Mouse (Mus musculus) CD4-positive helper T cell, adult 2 months (primary cell): ENCODE measurements around the gene Ndufab1.

ENCODE experiments used
- DNase-seq: peaks from one replicate; pipeline ENCODE4 v3.0.0-alpha.2; 2012; ENCODE audit warnings: low read depth, missing footprints, low spot score

The Ndufab1 gene

GRCm38 (mm10) chr7:122101747-122102244 is at the start of gene Ndufab1:
TSS of gene Ndufab1 (minus strand) at chr7:122101886.
- peak; percentile 93 for DNase-seq

- DNase-seq = no peak
Measured at GRCm38 (mm10) chr7:122140991-122141390, 39.3 kb upstream of the Ndufab1 start.

- DNase-seq = no peak
Measured at GRCm38 (mm10) chr7:122138190-122138589, 36.5 kb upstream of the Ndufab1 start.

- no peak for DNase-seq
Measured at GRCm38 (mm10) chr7:122137071-122137470, 35.4 kb upstream of the Ndufab1 start.

GRCm38 (mm10) chr7:122135070-122135469 is 33.4 kb upstream of the Ndufab1 start:
- peak; percentile 48 for DNase-seq

GRCm38 (mm10) chr7:122133338-122133625 is 31.6 kb upstream of the Ndufab1 start:
- no peak for DNase-seq

- peak; percentile 98 for DNase-seq
Measured at GRCm38 (mm10) chr7:122132497-122133337, 31.0 kb upstream of the Ndufab1 start, which contains the start of the genes Palb2 and Dctn5. TSS of gene Palb2 (minus strand) at chr7:122132985. TSS of gene Dctn5 (plus strand) at chr7:122133041.

- no peak for DNase-seq
Measured at GRCm38 (mm10) chr7:122131834-122132233, 30.1 kb upstream of the Ndufab1 start.

GRCm38 (mm10) chr7:122126946-122127345 is 25.3 kb upstream of the Ndufab1 start:
- no peak for DNase-seq

- DNase-seq = no peak
Measured at GRCm38 (mm10) chr7:122125636-122126035, 23.9 kb upstream of the Ndufab1 start.

GRCm38 (mm10) chr7:122123518-122123917 is 21.8 kb upstream of the Ndufab1 start:
- no peak for DNase-seq

- DNase-seq = no peak
Measured at GRCm38 (mm10) chr7:122108206-122108605, 6.5 kb upstream of the Ndufab1 start.

- DNase-seq = peak; percentile 55
Measured at GRCm38 (mm10) chr7:122101014-122101746, 506 bp downstream of the Ndufab1 start.

GRCm38 (mm10) chr7:122099222-122099621 is 2.5 kb downstream of the Ndufab1 start:
- peak; percentile 78 for DNase-seq

- DNase-seq = no peak
Measured at GRCm38 (mm10) chr7:122098009-122098408, 3.7 kb downstream of the Ndufab1 start.

- DNase-seq = peak; percentile 21
Measured at GRCm38 (mm10) chr7:122094564-122095330, 6.9 kb downstream of the Ndufab1 start.

GRCm38 (mm10) chr7:122087195-122087982 is 14.3 kb downstream of the Ndufab1 start:
- DNase-seq = no peak

- no peak for DNase-seq
Measured at GRCm38 (mm10) chr7:122081071-122081470, 20.6 kb downstream of the Ndufab1 start.

- DNase-seq = no peak
Measured at GRCm38 (mm10) chr7:122079798-122080554, 21.7 kb downstream of the Ndufab1 start.

- DNase-seq = no peak
Measured at GRCm38 (mm10) chr7:122074374-122074773, 27.3 kb downstream of the Ndufab1 start.
